Mouse (Mus musculus) heart, postnatal 25 days (tissue): ENCODE data around the gene Trappc5. TPM values are rescaled to one million over a fixed set of nuclear protein-coding genes. Genes with fewer than 3 reads are reported as not detected.

ENCODE experiments used
- DNase-seq: peaks from one replicate; pipeline ENCODE4 v3.0.0; 2022; ENCODE audit warnings: low spot score
- intact Hi-C: fragments of 180-260 bp; cut with DNase I; formaldehyde crosslinking; loops from one replicate; pipeline ENCODE4 v1.15.1; 2025
- total RNA-seq, 2 experiments: library from RNA; stranded (reverse); gene quantifications; 2 replicates each; pipeline ENCODE4 v1.2.3; 2021

Trappc5 gene
- 10 to 100 TPM; 19.1 to 19.3 TPM for total RNA-seq

- peak; percentile 86 for DNase-seq
- intact Hi-C loops: no loop called here
These were observed at the start of gene Trappc5 for GRCm38 (mm10) chr8:3676131-3676992. TSS of gene Trappc5 (plus strand) at chr8:3676299.

GRCm38 (mm10) chr8:3626971-3627370 lies 49.1 kb upstream of the Trappc5 start:
- DNase-seq: no peak
- intact Hi-C loops: no loop called here

GRCm38 (mm10) chr8:3628014-3628413 lies 48.1 kb upstream of the Trappc5 start:
- no peak for DNase-seq

GRCm38 (mm10) chr8:3630647-3631477 lies 45.2 kb upstream of the Trappc5 start, which contains the start of gene Stxbp2:
TSS of gene Stxbp2 (plus strand) at chr8:3630955.
- no peak for DNase-seq
- intact Hi-C loops: no loop called here

More at GRCm38 (mm10) chr8:3628014-3628413, 48.1 kb upstream of the Trappc5 start:
- intact Hi-C loops: no loop called here

- intact Hi-C loops: no loop called here
- no peak for DNase-seq
These were observed 44.6 kb upstream of the Trappc5 start for GRCm38 (mm10) chr8:3631478-3631875.

- DNase-seq: no peak
- intact Hi-C loops: no loop called here
These were observed 30.3 kb upstream of the Trappc5 start for GRCm38 (mm10) chr8:3645804-3646203.

GRCm38 (mm10) chr8:3646824-3647531 lies 29.1 kb upstream of the Trappc5 start:
- DNase-seq: no peak
- intact Hi-C loops: no loop called here

GRCm38 (mm10) chr8:3647561-3647960 lies 28.5 kb upstream of the Trappc5 start:
- intact Hi-C loops: no loop called here

GRCm38 (mm10) chr8:3648268-3648667 lies 27.8 kb upstream of the Trappc5 start:
- DNase-seq: no peak
- intact Hi-C loops: no loop called here

More at GRCm38 (mm10) chr8:3647561-3647960, 28.5 kb upstream of the Trappc5 start:
- no peak for DNase-seq

- DNase-seq: no peak
- intact Hi-C loops: no loop called here
These were observed 27.1 kb upstream of the Trappc5 start for GRCm38 (mm10) chr8:3648990-3649389.

- intact Hi-C loops: no loop called here
- no peak for DNase-seq
These were observed 23.3 kb upstream of the Trappc5 start for GRCm38 (mm10) chr8:3652845-3653244.

- no peak for DNase-seq
- intact Hi-C loops: no loop called here
These were observed 21.2 kb upstream of the Trappc5 start for GRCm38 (mm10) chr8:3654726-3655508.

GRCm38 (mm10) chr8:3655526-3655925 lies 20.6 kb upstream of the Trappc5 start, which contains the start of gene Retn:
TSS of gene Retn (plus strand) at chr8:3655770.
- intact Hi-C loops: no loop called here

GRCm38 (mm10) chr8:3656725-3657381 lies 19.2 kb upstream of the Trappc5 start:
- no peak for DNase-seq
- intact Hi-C loops: no loop called here

More at GRCm38 (mm10) chr8:3655526-3655925, 20.6 kb upstream of the Trappc5 start, which contains the start of gene Retn:
- DNase-seq: no peak

- intact Hi-C loops: no loop called here
- no peak for DNase-seq
These were observed 15.2 kb upstream of the Trappc5 start for GRCm38 (mm10) chr8:3660889-3661288.

GRCm38 (mm10) chr8:3664405-3664804 lies 11.7 kb upstream of the Trappc5 start:
- intact Hi-C loops: no loop called here
- no peak for DNase-seq

- intact Hi-C loops: no loop called here
- DNase-seq: no peak
These were observed 10.6 kb upstream of the Trappc5 start, which contains the start of gene Mcemp1 for GRCm38 (mm10) chr8:3665507-3665906. TSS of gene Mcemp1 (plus strand) at chr8:3665754.

- DNase-seq: no peak
- intact Hi-C loops: no loop called here
These were observed 5.7 kb upstream of the Trappc5 start for GRCm38 (mm10) chr8:3670388-3670787.
